Mouse (Mus musculus): Measurements from ENCODE around the gene Cmtm7. TPM values are rescaled to one million over a fixed set of nuclear protein-coding genes. Genes with fewer than 3 reads are reported as not detected.

Cmtm7 gene
- total RNA-seq, 2 experiments from 2014 or later = 4.8 to 5.3 TPM

GRCm38 (mm10) chr9:114797329-114798004 is 15.8 kb upstream of the Cmtm7 start:
- intact Hi-C loops (cut with DNase I) = loop anchor here (2.0 to 5.0 kb wide), 4 partner anchors 17 to 160 kb away; no protein-coding TSS in a partner anchor
- peak; percentile 78 to 81 for DNase-seq

GRCm38 (mm10) chr9:114796473-114797050 is 14.9 kb upstream of the Cmtm7 start:
- no peak for DNase-seq
- intact Hi-C loops (cut with DNase I) = loop anchor here (5.0 kb wide), 3 partner anchors 44 to 161 kb away; no protein-coding TSS in a partner anchor

- intact Hi-C loops (cut with DNase I) = no loop called here
- no peak for DNase-seq
Observed at GRCm38 (mm10) chr9:114794491-114794890, 12.8 kb upstream of the Cmtm7 start.

- intact Hi-C loops (cut with DNase I) = no loop called here
- DNase-seq = no peak
Observed at GRCm38 (mm10) chr9:114793764-114794295, 12.2 kb upstream of the Cmtm7 start.

GRCm38 (mm10) chr9:114789989-114790388 is 8.3 kb upstream of the Cmtm7 start:
- intact Hi-C loops (cut with DNase I) = no loop called here

GRCm38 (mm10) chr9:114789557-114789956 is 7.9 kb upstream of the Cmtm7 start:
- no peak for DNase-seq
- intact Hi-C loops (cut with DNase I) = no loop called here

More at GRCm38 (mm10) chr9:114789989-114790388, 8.3 kb upstream of the Cmtm7 start:
- no peak for DNase-seq

GRCm38 (mm10) chr9:114788697-114789096 is 7.0 kb upstream of the Cmtm7 start:
- no peak for DNase-seq
- intact Hi-C loops (cut with DNase I) = no loop called here

GRCm38 (mm10) chr9:114787716-114788115 is 6.1 kb upstream of the Cmtm7 start:
- no peak for DNase-seq
- intact Hi-C loops (cut with DNase I) = no loop called here

- no peak for DNase-seq
- intact Hi-C loops (cut with DNase I) = no loop called here
Observed at GRCm38 (mm10) chr9:114787134-114787533, 5.5 kb upstream of the Cmtm7 start.

GRCm38 (mm10) chr9:114785432-114786125 is 3.9 kb upstream of the Cmtm7 start:
- intact Hi-C loops (cut with DNase I) = no loop called here
- no peak for DNase-seq

- intact Hi-C loops (cut with DNase I) = no loop called here
- peak; percentile 30 to 46 for DNase-seq
Observed at GRCm38 (mm10) chr9:114780746-114781525, 720 bp downstream of the Cmtm7 start.

- intact Hi-C loops (cut with DNase I) = no loop called here
- no peak for DNase-seq
Observed at GRCm38 (mm10) chr9:114779984-114780745, 1.5 kb downstream of the Cmtm7 start.

- DNase-seq = no peak
- intact Hi-C loops (cut with DNase I) = no loop called here
Observed at GRCm38 (mm10) chr9:114778877-114779276, 2.8 kb downstream of the Cmtm7 start.

- intact Hi-C loops (cut with DNase I) = no loop called here
- DNase-seq = no peak
Observed at GRCm38 (mm10) chr9:114778047-114778390, 3.6 kb downstream of the Cmtm7 start.

GRCm38 (mm10) chr9:114777178-114778046 is 4.2 kb downstream of the Cmtm7 start:
- intact Hi-C loops (cut with DNase I) = no loop called here
- DNase-seq = no peak

- intact Hi-C loops (cut with DNase I) = no loop called here
- DNase-seq = no peak
Observed at GRCm38 (mm10) chr9:114776361-114776760, 5.3 kb downstream of the Cmtm7 start.

GRCm38 (mm10) chr9:114775272-114775671 is 6.4 kb downstream of the Cmtm7 start:
- intact Hi-C loops (cut with DNase I) = no loop called here
- peak; percentile 38 to 40 for DNase-seq

- DNase-seq = no peak
- intact Hi-C loops (cut with DNase I) = no loop called here
Observed at GRCm38 (mm10) chr9:114774629-114775028, 7.0 kb downstream of the Cmtm7 start.

- intact Hi-C loops (cut with DNase I) = no loop called here
- no peak for DNase-seq
Observed at GRCm38 (mm10) chr9:114771565-114771964, 10.1 kb downstream of the Cmtm7 start.
